Mouse (Mus musculus) liver, embryonic 14.5 days (tissue): ENCODE measurements at regions not wholly inside any gene's neighbourhood (a gene's known extent, or its start where the extent isn't known, plus 50 kb on each side); places are given as distances from the start of the nearest gene placed in this dataset.

Source experiments
- ATAC-seq: fragments of 200-750 bp; cut with Nextera tagmentation; 2 replicates; pipeline ENCODE4 v1.8.0; 2017; ENCODE audit warnings: moderate number of reproducible peaks, mild to moderate bottlenecking, moderate library complexity; ENCODE audit not compliant: insufficient read depth
- DNase-seq, 3 experiments: peaks; one replicate each; pipeline ENCODE4 v3.0.0-alpha.2; 2012 to 2013; ENCODE audit warnings: low read depth in 3 of 3, low spot score in 3 of 3
- H3K27ac ChIP-seq: fragments of 300-500 bp; sonication (generic); 2 replicates; pipeline ENCODE4 v1.5.1; 2014; ENCODE audit warnings: moderate library complexity, mild to moderate bottlenecking, control low read depth, inconsistent platforms
- H3K27me3 ChIP-seq: fragments of 300-500 bp; sonication (generic); 2 replicates; pipeline ENCODE4 v1.6.1; 2014; ENCODE audit warnings: mild to moderate bottlenecking, low read length, moderate library complexity; ENCODE audit not compliant: control insufficient read depth, insufficient read depth
- H3K36me3 ChIP-seq: fragments of 300-500 bp; sonication (generic); replicated peaks from 2 replicates; pipeline ENCODE4 v1.6.1; 2014; ENCODE audit warnings: low read depth; ENCODE audit not compliant: control insufficient read depth, insufficient read depth
- H3K4me1 ChIP-seq, 2 experiments: fragments of 200-500 bp in 1 of 2; fragments of 300-500 bp in 1 of 2; sonication (generic) in 1 of 2; replicated peaks; 2 replicates each; pipeline ENCODE4 v1.6.1; 2012 to 2014; ENCODE audit warnings: antibody characterized with exemption in 1 of 2, inconsistent platforms in 1 of 2, low read length in 1 of 2; ENCODE audit not compliant: control insufficient read depth in 2 of 2, insufficient read depth in 2 of 2
- H3K4me2 ChIP-seq: fragments of 300-500 bp; sonication (generic); 2 replicates; pipeline ENCODE4 v1.6.1; 2014; ENCODE audit warnings: low read depth, mild to moderate bottlenecking, control low read depth, moderate library complexity
- H3K4me3 ChIP-seq, 2 experiments: fragments of 200-500 bp in 1 of 2; fragments of 300-500 bp in 1 of 2; sonication (generic) in 1 of 2; 2 replicates each; pipeline ENCODE4 v1.5.1; 2012 to 2014; ENCODE audit warnings: low read depth in 2 of 2, low read length in 2 of 2, mild to moderate bottlenecking in 2 of 2, control low read depth in 1 of 2, inconsistent platforms in 1 of 2, moderate library complexity in 1 of 2; ENCODE audit not compliant: insufficient read depth in 1 of 2
- H3K9ac ChIP-seq: fragments of 300-500 bp; sonication (generic); replicated peaks from 2 replicates; pipeline ENCODE4 v1.6.1; 2014; ENCODE audit warnings: mild to moderate bottlenecking, control low read depth, moderate library complexity
- H3K9me3 ChIP-seq: fragments of 300-500 bp; sonication (generic); 2 replicates; pipeline ENCODE4 v1.6.1; 2016; ENCODE audit warnings: low read length, mixed read lengths; ENCODE audit not compliant: control insufficient read depth
- CTCF ChIP-seq: IDR thresholded peaks from 2 replicates; pipeline ENCODE4 v1.5.1; 2016; ENCODE audit warnings: antibody characterized with exemption, low read depth, control low read depth
- EP300 ChIP-seq: IDR thresholded peaks from 2 replicates; pipeline ENCODE4 v1.6.1; 2016; ENCODE audit warnings: antibody characterized with exemption, low read depth
- WGBS: fragments of 180-500 bp; shearing (Covaris S2); extraction: QIAGEN DNeasy Blood & Tissue Kit; methylation state at CpG from one replicate; pipeline ENCODE4 v1.1.7; 2014; ENCODE audit not compliant: insufficient replicate concordance; 5-methylcytosine and 5-hydroxymethylcytosine counted together

- 61% methylated on average over 10 of the region's 10 CpGs for WGBS
- Histone ChIP-seq H3K9ac (no peak overlapping the region), H3K9me3 (no peaks in the 10 kb centered on the region), H3K27ac (no peak overlapping the region), H3K36me3 (no peaks in the 10 kb centered on the region), H3K4me3 (no peak overlapping the region), H3K4me2 (no peak overlapping the region), H3K27me3 (no peaks in the 10 kb centered on the region), H3K4me1 (peaks cover 3 to 12% of the 10 kb centered on the region in 2 experiments)
- DNase-seq (no peak), ATAC-seq (no peak)
- TF ChIP-seq CTCF (no peak), EP300 (no peak)
Observed at GRCm38 (mm10) chr13:60455863-60456551, 145.7 kb upstream of the Dapk1 start.

GRCm38 (mm10) chr13:60457277-60457676 is 144.5 kb upstream of the Dapk1 start:
- WGBS = 71% methylated on average over 10 of the region's 10 CpGs
- no peak for ATAC-seq

GRCm38 (mm10) chr13:60459002-60459401 is 142.7 kb upstream of the Dapk1 start:
- no peak overlapping the region for H3K4me2 ChIP-seq
- H3K27ac ChIP-seq = no peak overlapping the region
- no peaks in the 10 kb centered on the region for H3K27me3 ChIP-seq
- no peak overlapping the region for H3K4me3 ChIP-seq
- WGBS = 55% methylated on average over 5 of the region's 5 CpGs
- no peak overlapping the region for H3K9ac ChIP-seq
- DNase-seq (no peak), ATAC-seq (no peak)
- peaks cover 0 to 7% of the 10 kb centered on the region in 2 experiments; a peak in 3 of 4 replicates for H3K4me1 ChIP-seq
- no peaks in the 10 kb centered on the region for H3K36me3 ChIP-seq
- H3K9me3 ChIP-seq = no peaks in the 10 kb centered on the region
- TF ChIP-seq CTCF (no peak), EP300 (no peak)

More at GRCm38 (mm10) chr13:60457277-60457676, 144.5 kb upstream of the Dapk1 start:
- H3K4me3 ChIP-seq = no peak overlapping the region
- H3K27me3 ChIP-seq = no peaks in the 10 kb centered on the region
- peaks cover 3 to 12% of the 10 kb centered on the region in 2 experiments for H3K4me1 ChIP-seq
- H3K9me3 ChIP-seq = no peaks in the 10 kb centered on the region
- DNase-seq = no peak
- no peak overlapping the region for H3K27ac ChIP-seq
- TF ChIP-seq EP300 = no peak
- no peak for TF ChIP-seq CTCF
- H3K4me2 ChIP-seq = no peak overlapping the region
- no peak overlapping the region for H3K9ac ChIP-seq
- no peaks in the 10 kb centered on the region for H3K36me3 ChIP-seq

- 67% methylated on average over 5 of the region's 5 CpGs for WGBS
- H3K9ac ChIP-seq = no peak overlapping the region
- no peak overlapping the region for H3K4me2 ChIP-seq
- no peak for TF ChIP-seq EP300
- no peak for TF ChIP-seq CTCF
- no peak overlapping the region for H3K4me3 ChIP-seq
- H3K36me3 ChIP-seq = no peaks in the 10 kb centered on the region
- H3K9me3 ChIP-seq = no peaks in the 10 kb centered on the region
- H3K27me3 ChIP-seq = no peaks in the 10 kb centered on the region
- ATAC-seq (no peak), DNase-seq (no peak)
- no peak overlapping the region for H3K27ac ChIP-seq
- H3K4me1 ChIP-seq = no peaks in the 10 kb centered on the region
Observed at GRCm38 (mm10) chr13:60466553-60467313, 135.0 kb upstream of the Dapk1 start.

- Histone ChIP-seq H3K4me3 (no peak overlapping the region), H3K4me2 (no peak overlapping the region), H3K27ac (no peak overlapping the region), H3K9me3 (no peaks in the 10 kb centered on the region), H3K36me3 (no peaks in the 10 kb centered on the region), H3K4me1 (no peaks in the 10 kb centered on the region), H3K27me3 (no peaks in the 10 kb centered on the region), H3K9ac (no peak overlapping the region)
- peak in 1 of 3 experiments; percentile 19 for DNase-seq
- 22% methylated on average over 11 of the region's 11 CpGs for WGBS
- ATAC-seq = no peak
- peak; percentile 70 for TF ChIP-seq CTCF
- TF ChIP-seq EP300 = no peak
Observed at GRCm38 (mm10) chr13:60467821-60468579, 133.7 kb upstream of the Dapk1 start.
